Mouse (Mus musculus): ENCODE data around the gene Espn.

GRCm38 (mm10) chr4:152130771-152131653 is 21.2 kb downstream of the Espn start:
- TF ChIP-seq CTCF (IDR thresholded peaks at IDR 0.05; ENCODE audit: low read depth) (peak; percentile 68), EP300 (optimal IDR thresholded peaks at IDR 0.05) (no peak)

All from stomach, postnatal 0 days (tissue).